In genomic region chr2:166508656-166509420, GRCm38 (mm10) we compare ENCODE assay signal across 11 mouse cellular contexts.
DNase-seq lines count a peak whose midpoint lies in the region; ATAC-seq and TF ChIP-seq lines count a peak whose summit lies in the region.
"Had no signal": no experiment of that assay in that cellular context is flagged by ENCODE, and none has a peak within 500 bp of the region (broad histone marks: within the 10 kb centered on the region; RNA-seq: fewer than 3 reads in every experiment).

No protein-coding gene starts in this region.

- no peak for TF ChIP-seq CTCF in hindbrain, postnatal 0 days (IDR thresholded peaks at IDR 0.05; ENCODE audit: low read depth)

- no peak overlapping the region for H3K4me3 ChIP-seq in hindbrain, embryonic 10.5 days
- H3K4me3 ChIP-seq in hindbrain, postnatal 0 days (ENCODE audit: low read length) = no peak overlapping the region
- H3K4me3 ChIP-seq in embryonic facial prominence, embryonic 11.5 days (ENCODE audit: low read depth, low read length) = no peak overlapping the region
- no peak overlapping the region for H3K4me3 ChIP-seq in stomach, embryonic 15.5 days (replicated peaks)
- H3K4me3 ChIP-seq: forebrain, embryonic 12.5 days; neural tube, embryonic 15.5 days had no signal

- H3K4me1 ChIP-seq in hindbrain, embryonic 10.5 days (replicated peaks) = peaks cover 53% of the 10 kb centered on the region
- H3K4me1 ChIP-seq in hindbrain, postnatal 0 days (ENCODE audit: insufficient read depth, low read length) = 0 out of 2 replicates have a peak, but pooled peaks cover under 1% of the 10 kb centered on the region
- H3K4me1 ChIP-seq in embryonic facial prominence, embryonic 11.5 days (ENCODE audit: control insufficient read depth, insufficient read depth, low read length) = no peaks in the 10 kb centered on the region
- no peaks in the 10 kb centered on the region for H3K4me1 ChIP-seq in stomach, embryonic 15.5 days

- 81% methylated on average over 8 of the region's 8 CpGs for WGBS in hindbrain, embryonic 10.5 days
- WGBS in hindbrain, postnatal 0 days = 76% methylated on average over 8 of the region's 8 CpGs
- WGBS in embryonic facial prominence, embryonic 11.5 days = 81% methylated on average over 8 of the region's 8 CpGs
- WGBS in stomach, embryonic 15.5 days = 83% methylated on average over 8 of the region's 8 CpGs

- DNase-seq in hindbrain, embryonic 10.5 days (ENCODE audit: low spot score) = no peak
- no peak for DNase-seq in hindbrain, postnatal 0 days (ENCODE audit: low spot score)
- DNase-seq in right cerebral cortex, postnatal 14 days = peak; percentile 3
- DNase-seq in right cerebral cortex, postnatal 25 days = no peak
- no peak for DNase-seq in embryonic facial prominence, embryonic 11.5 days (ENCODE audit: low spot score)
- DNase-seq in layer of hippocampus, postnatal 25 days (ENCODE audit: extremely low spot score in 1 of 2, low spot score in 1 of 2) = no peak
- DNase-seq: cerebellum, adult 9-11 months had no signal

- H3K36me3 ChIP-seq in hindbrain, embryonic 10.5 days = no peaks in the 10 kb centered on the region; the same call in 1 of the 2 replicates
- H3K36me3 ChIP-seq in hindbrain, postnatal 0 days (ENCODE audit: insufficient read depth, low read length) = no peaks in the 10 kb centered on the region
- no peaks in the 10 kb centered on the region for H3K36me3 ChIP-seq in embryonic facial prominence, embryonic 11.5 days (replicated peaks; ENCODE audit: control insufficient read depth, insufficient read depth, low read depth, low read length)
- no peaks in the 10 kb centered on the region for H3K36me3 ChIP-seq in stomach, embryonic 15.5 days
- H3K36me3 ChIP-seq: forebrain, embryonic 12.5 days; neural tube, embryonic 15.5 days had no signal

- peaks cover 11% of the 10 kb centered on the region for H3K9me3 ChIP-seq in hindbrain, embryonic 10.5 days
- H3K9me3 ChIP-seq in hindbrain, postnatal 0 days (ENCODE audit: low read length) = no peaks in the 10 kb centered on the region
- no peaks in the 10 kb centered on the region; the same call in 1 of the 2 replicates for H3K9me3 ChIP-seq in embryonic facial prominence, embryonic 11.5 days (replicated peaks; ENCODE audit: control insufficient read depth, low read length)
- H3K9me3 ChIP-seq in stomach, embryonic 15.5 days = no peaks in the 10 kb centered on the region
- H3K9me3 ChIP-seq: neural tube, embryonic 15.5 days had no signal

- H3K27ac ChIP-seq in hindbrain, embryonic 10.5 days = peak overlapping the region; percentile 66; the same call in 1 of the 2 replicates
- H3K27ac ChIP-seq in hindbrain, postnatal 0 days = no peak overlapping the region
- peak overlapping the region; percentile 38; the same call in 1 of the 2 replicates for H3K27ac ChIP-seq in embryonic facial prominence, embryonic 11.5 days (replicated peaks; ENCODE audit: low read depth, low read length)
- 0 out of 2 replicates have a peak overlapping the region, but pooled peaks have one; percentile 8 for H3K27ac ChIP-seq in stomach, embryonic 15.5 days
- H3K27ac ChIP-seq: forebrain, embryonic 12.5 days; neural tube, embryonic 15.5 days had no signal

- H3K4me2 ChIP-seq in hindbrain, postnatal 0 days (ENCODE audit: low read depth, low read length) = no peak overlapping the region
- no peak overlapping the region for H3K4me2 ChIP-seq in embryonic facial prominence, embryonic 11.5 days (ENCODE audit: low read depth, low read length)
- H3K4me2 ChIP-seq in stomach, embryonic 15.5 days = no peak overlapping the region
- H3K4me2 ChIP-seq: forebrain, embryonic 12.5 days; neural tube, embryonic 15.5 days had no signal

- no peak for ATAC-seq in hindbrain, postnatal 0 days
- no peak for ATAC-seq in embryonic facial prominence, embryonic 11.5 days (replicated peaks; ENCODE audit: insufficient number of reproducible peaks, low FRiP score, low TSS enrichment, low read depth)
- ATAC-seq in stomach, embryonic 15.5 days (ENCODE audit: insufficient read depth, low FRiP score, low read depth) = no peak
- ATAC-seq: intestine, postnatal 0 days had no signal

- H3K9ac ChIP-seq in hindbrain, postnatal 0 days (replicated peaks; ENCODE audit: low read length) = no peak overlapping the region
- no peak overlapping the region for H3K9ac ChIP-seq in embryonic facial prominence, embryonic 11.5 days (replicated peaks; ENCODE audit: low read length)
- no peak overlapping the region for H3K9ac ChIP-seq in stomach, embryonic 15.5 days
- H3K9ac ChIP-seq: forebrain, embryonic 12.5 days; neural tube, embryonic 15.5 days had no signal

- peaks cover 16% of the 10 kb centered on the region for H3K27me3 ChIP-seq in hindbrain, embryonic 10.5 days (ENCODE audit: insufficient read depth, poor library complexity, severe bottlenecking)
- no peaks in the 10 kb centered on the region for H3K27me3 ChIP-seq in hindbrain, postnatal 0 days (ENCODE audit: insufficient read depth, low read length)
- H3K27me3 ChIP-seq in embryonic facial prominence, embryonic 11.5 days (ENCODE audit: control insufficient read depth, insufficient read depth, low read length) = no peaks in the 10 kb centered on the region; the same call in 1 of the 2 replicates
- no peaks in the 10 kb centered on the region for H3K27me3 ChIP-seq in stomach, embryonic 15.5 days (replicated peaks)
- H3K27me3 ChIP-seq: neural tube, embryonic 15.5 days had no signal
